Mouse (Mus musculus) thymus, adult 2 months (tissue): ENCODE data around the gene Spats2l.

Source experiments
- CTCF ChIP-seq: fragments of 200-500 bp; IDR thresholded peaks from 2 replicates; pipeline ENCODE4 v1.5.1; 2012; ENCODE audit warnings: mild to moderate bottlenecking, control low read depth, low read length, moderate library complexity, borderline replicate concordance; ENCODE audit not compliant: control insufficient read depth, poor library complexity, insufficient read depth; ENCODE audit errors: extremely low read depth
- POLR2A ChIP-seq: fragments of 200-500 bp; IDR thresholded peaks from 2 replicates; pipeline ENCODE4 v1.6.1; 2012; ENCODE audit warnings: mild to moderate bottlenecking, low read length, control low read depth, moderate library complexity; ENCODE audit not compliant: control insufficient read depth, poor library complexity, insufficient read depth; ENCODE audit errors: extremely low read depth

DNA sequence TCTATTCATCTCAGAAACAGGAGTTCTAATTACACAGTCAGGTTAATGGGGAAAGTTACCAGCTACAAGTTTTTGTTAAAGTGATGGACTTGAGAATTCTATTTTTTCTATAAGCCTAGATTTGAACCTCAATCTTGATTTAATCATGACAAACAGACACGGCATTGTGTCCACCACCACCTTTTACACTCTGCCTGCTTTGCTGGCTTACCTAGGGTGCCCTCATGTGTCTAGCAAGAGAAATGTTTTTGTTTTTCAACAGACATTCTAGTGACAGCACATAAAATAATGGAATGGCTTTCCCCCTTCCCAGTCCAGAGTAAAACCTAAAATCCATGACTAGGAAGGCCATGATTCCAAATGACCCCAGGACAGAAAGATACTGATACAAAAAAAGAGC is 175.2 kb downstream of the Spats2l start:
- TF ChIP-seq CTCF (no peak), POLR2A (no peak)
